Mouse (Mus musculus): ENCODE results near the gene Gm15023. TPM values are rescaled to one million over a fixed set of nuclear protein-coding genes. Genes with fewer than 3 reads are reported as not detected.
"Not testable (repeated sequence)": the region's sequence is repeated elsewhere in the genome, so short reads cannot be mapped to it uniquely, and the experiment has no call there.

The Gm15023 gene
- total RNA-seq (2021) = not detected
- long read RNA-seq, experiment 1 = 0 reads
- long read RNA-seq, experiment 2 = 0 reads

DNA sequence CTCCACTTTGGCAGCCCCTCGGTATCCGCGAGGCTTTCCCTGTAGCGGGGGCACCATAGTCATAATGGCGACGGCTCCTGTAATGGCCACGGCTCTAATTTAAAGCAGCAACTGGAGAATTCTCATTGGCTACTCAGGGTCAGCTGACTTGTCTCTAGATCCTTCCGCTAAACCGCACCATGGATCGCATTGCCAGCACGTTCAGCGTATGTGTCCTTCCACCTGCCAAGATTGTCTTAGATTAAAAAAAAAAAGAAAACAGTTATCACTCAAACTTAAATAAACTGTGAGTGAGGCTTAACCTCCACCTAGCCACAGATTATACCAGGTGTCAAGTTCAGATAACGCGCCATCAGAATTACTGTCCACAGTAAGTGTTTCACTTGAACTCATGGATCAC lies at the start of gene Gm15023:
Gene Gm15023 (minus strand): TSS at position 101 of the 400 bp plus-strand sequence.
- DNase-seq (ENCODE audit: low spot score in 2 of 2) = not testable (repeated sequence)

DNA sequence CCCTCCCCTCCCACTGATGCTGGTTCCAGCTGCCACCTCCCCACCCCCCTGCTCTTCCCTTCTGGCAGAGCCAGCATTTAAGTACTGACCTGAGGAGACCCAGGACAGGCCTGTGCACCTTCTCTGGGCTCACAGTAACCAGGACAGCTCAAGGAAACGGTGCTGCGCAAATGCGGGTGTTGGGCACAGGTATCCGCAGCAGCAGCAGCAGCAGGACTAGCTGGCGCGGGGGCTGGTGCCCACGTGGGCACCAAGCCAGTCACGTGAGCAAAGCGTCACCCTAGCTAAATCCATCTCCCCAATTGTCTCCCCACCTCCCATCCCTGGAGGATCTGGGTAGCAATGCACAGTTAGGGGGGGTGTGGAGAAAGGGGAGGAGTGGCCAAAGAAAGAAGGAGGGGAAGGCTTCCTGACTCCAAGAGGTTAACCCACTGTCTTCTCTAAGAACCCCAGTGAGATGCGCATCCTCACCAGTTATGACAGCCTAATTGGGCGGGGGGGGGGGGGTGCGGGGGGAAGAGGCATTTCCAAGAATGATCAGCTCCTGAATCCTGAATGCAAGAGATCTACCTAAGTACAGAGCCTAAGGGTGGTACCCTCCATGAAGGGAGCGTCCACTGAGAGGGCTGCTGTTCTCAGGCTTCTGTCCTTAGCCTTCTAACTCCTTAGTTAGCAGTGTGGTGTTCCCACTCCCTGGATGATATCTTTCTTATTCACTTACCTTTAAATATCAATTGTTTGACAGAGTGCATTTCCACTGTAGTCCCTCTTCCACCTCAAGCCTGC lies 33.2 kb upstream of the Gm15023 start, which contains the start of gene Tceal6:
Gene Tceal6 (minus strand): TSS at position 252 of the 786 bp plus-strand sequence.
- DNase-seq (ENCODE audit: low spot score in 2 of 2) = peak; percentile 26 to 43

DNA sequence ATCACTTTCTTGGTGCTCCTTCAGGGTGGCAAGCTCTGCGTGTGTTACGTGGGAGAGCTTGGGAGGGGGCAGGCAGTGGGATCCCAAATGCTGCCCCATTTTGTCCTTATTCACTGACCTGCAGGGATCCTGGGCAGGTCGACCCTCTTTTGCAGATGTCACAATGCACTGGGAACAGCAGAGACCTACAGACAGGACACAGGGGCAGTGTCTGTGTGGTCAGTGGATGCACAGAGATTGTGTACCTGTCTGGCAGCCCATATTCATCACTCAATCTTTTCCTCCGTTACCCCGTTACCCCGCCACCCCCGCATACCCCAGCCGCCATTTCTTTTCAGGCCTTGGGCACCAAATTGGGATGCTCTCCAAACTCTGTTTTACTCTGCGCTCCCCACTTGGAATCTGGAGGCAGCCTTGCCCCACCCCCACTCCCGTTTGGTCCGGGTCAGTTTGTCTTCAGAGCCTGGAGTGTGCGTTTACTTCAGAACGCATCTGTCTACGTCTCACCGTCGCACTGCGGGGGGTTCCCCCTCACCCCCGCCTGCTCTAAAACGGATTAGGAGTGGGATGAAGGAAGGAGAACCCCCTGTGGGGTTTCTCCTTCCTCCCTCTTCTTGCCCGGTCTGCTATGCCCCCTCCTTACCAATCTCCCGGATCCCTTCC lies 32.5 kb upstream of the Gm15023 start:
- DNase-seq (ENCODE audit: low spot score in 2 of 2) = peak; percentile 7 to 9

DNA sequence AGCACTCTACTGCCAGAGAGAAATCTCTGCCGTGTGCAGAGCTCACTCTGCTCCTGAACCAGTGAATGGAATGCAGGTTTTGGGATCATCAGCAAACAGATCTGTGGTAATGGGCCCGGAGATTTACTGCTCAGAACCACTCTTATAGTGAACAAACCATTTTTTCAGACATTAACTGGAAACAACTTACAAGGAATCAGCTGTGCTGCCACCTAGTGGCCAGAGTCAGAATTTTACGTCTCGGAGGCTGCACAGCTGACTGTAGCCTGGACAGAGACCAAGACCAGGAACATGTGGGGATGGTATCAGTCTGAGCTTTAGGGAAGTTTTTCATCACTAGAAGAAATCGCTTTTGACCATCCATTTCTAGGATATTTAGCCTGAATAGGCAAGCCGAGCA lies 12.5 kb upstream of the Gm15023 start:
- DNase-seq (ENCODE audit: low spot score in 2 of 2) = not testable (repeated sequence)

DNA sequence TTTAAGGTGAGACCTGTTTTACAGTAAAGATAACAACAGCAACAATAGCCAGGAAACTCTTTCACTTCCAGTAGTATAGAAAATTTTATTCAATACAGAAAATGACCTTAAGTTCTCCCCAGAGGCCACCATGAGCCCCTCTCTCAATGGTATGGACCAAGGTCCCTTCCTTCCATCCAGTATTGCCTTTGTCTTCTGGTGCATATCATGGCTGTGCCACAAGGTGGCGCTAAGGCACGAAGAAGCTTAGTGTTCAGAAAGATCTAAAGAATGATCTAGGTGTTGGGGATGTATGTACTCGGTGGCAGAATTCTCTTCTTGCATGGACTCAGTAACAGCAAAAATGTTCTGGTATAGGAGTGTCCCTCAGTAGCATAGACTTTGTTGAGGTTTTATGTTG lies 11.2 kb upstream of the Gm15023 start:
- DNase-seq (ENCODE audit: low spot score in 2 of 2) = not testable (repeated sequence)

Other genes starting within 250 kb of the Gm15023 start
- gene Nxf2, start 212.9 kb downstream of the Gm15023 start, total RNA-seq (2021) = not detected
- gene Zmat1, start 168.4 kb downstream of the Gm15023 start, total RNA-seq (2021) = 10 to 100 TPM; 10.3 to 12.5 TPM
- gene Tceal6, start 33.1 kb upstream of the Gm15023 start, total RNA-seq (2021) = 100 to 1,000 TPM; 102 to 126 TPM
- not detected for gene Pramel3, start 124.7 kb upstream of the Gm15023 start, total RNA-seq (2021)
- gene Gm5128, start 195.7 kb upstream of the Gm15023 start, total RNA-seq (2021) = not detected